ENCODE assay signal across 8 mouse cellular contexts in the genomic region with DNA sequence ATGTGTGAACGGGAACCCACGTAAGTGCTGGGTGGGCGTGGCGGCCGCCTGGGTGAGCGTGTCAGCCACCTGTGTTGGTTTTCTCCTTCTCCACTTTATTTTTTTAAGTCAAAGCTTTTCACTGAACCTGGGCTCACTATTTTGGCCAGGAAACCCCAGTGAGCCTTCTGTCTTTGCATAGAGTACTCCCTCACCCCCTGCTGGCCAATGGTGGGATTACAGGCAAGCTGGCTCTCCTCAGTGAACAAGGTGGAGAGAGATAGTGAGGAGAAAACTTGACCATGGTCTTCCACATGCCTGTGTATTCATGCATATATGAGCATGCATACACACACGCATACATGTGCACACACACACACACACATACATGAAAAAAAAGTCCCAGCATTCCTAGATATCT. TPM values are rescaled to one million over a fixed set of nuclear protein-coding genes. Genes with fewer than 3 reads are reported as not detected.
DNase-seq lines count a peak whose midpoint lies in the region; ATAC-seq lines count a peak whose summit lies in the region.

No protein-coding gene starts in this region.

- no peak overlapping the region for H3K27ac ChIP-seq in kidney, embryonic 15.5 days
- H3K27ac ChIP-seq in intestine, embryonic 15.5 days = no peak overlapping the region
- H3K27ac ChIP-seq in midbrain, embryonic 15.5 days = no peak overlapping the region

- H3K4me3 ChIP-seq in kidney, embryonic 15.5 days (replicated peaks) = no peak overlapping the region
- no peak overlapping the region for H3K4me3 ChIP-seq in intestine, embryonic 15.5 days (replicated peaks)
- no peak overlapping the region for H3K4me3 ChIP-seq in midbrain, embryonic 15.5 days

- no peak overlapping the region for H3K4me2 ChIP-seq in kidney, embryonic 15.5 days
- H3K4me2 ChIP-seq in intestine, embryonic 15.5 days (replicated peaks) = no peak overlapping the region
- no peak overlapping the region for H3K4me2 ChIP-seq in midbrain, embryonic 15.5 days

- no peak for ATAC-seq in kidney, embryonic 15.5 days (replicated peaks; ENCODE audit: low FRiP score)
- peak; percentile 63; the same call in 1 of the 2 replicates for ATAC-seq in intestine, embryonic 15.5 days
- ATAC-seq in midbrain, embryonic 15.5 days (replicated peaks) = 0 out of 2 replicates have a peak, but pooled peaks have one; percentile 40

- no peaks in the 10 kb centered on the region for H3K27me3 ChIP-seq in kidney, embryonic 15.5 days
- H3K27me3 ChIP-seq in intestine, embryonic 15.5 days (replicated peaks) = no peaks in the 10 kb centered on the region
- no peaks in the 10 kb centered on the region for H3K27me3 ChIP-seq in midbrain, embryonic 15.5 days (replicated peaks)

- H3K4me1 ChIP-seq in kidney, embryonic 15.5 days = 0 out of 2 replicates have a peak, but pooled peaks cover 3% of the 10 kb centered on the region
- no peaks in the 10 kb centered on the region for H3K4me1 ChIP-seq in intestine, embryonic 15.5 days (replicated peaks)
- H3K4me1 ChIP-seq in midbrain, embryonic 15.5 days = no peaks in the 10 kb centered on the region

- intact Hi-C loops in left cerebral cortex, postnatal 14 days (cut with DNase I) = loop anchor here (5.0 kb wide), 1 partner anchor 82 kb away; the partner anchor contains the start of gene Appl2

- no peaks in the 10 kb centered on the region for H3K36me3 ChIP-seq in kidney, embryonic 15.5 days
- H3K36me3 ChIP-seq in intestine, embryonic 15.5 days = no peaks in the 10 kb centered on the region
- H3K36me3 ChIP-seq in midbrain, embryonic 15.5 days (replicated peaks) = no peaks in the 10 kb centered on the region

- peaks cover 3% of the 10 kb centered on the region; the same call in 1 of the 2 replicates for H3K9me3 ChIP-seq in kidney, embryonic 15.5 days (replicated peaks)
- no peaks in the 10 kb centered on the region for H3K9me3 ChIP-seq in intestine, embryonic 15.5 days
- H3K9me3 ChIP-seq in midbrain, embryonic 15.5 days = no peaks in the 10 kb centered on the region

- H3K9ac ChIP-seq in kidney, embryonic 15.5 days = no peak overlapping the region
- H3K9ac ChIP-seq in intestine, embryonic 15.5 days = no peak overlapping the region
- no peak overlapping the region for H3K9ac ChIP-seq in midbrain, embryonic 15.5 days

- 32% methylated on average over 7 of the region's 7 CpGs for WGBS in kidney, embryonic 15.5 days
- 33% methylated on average over 7 of the region's 7 CpGs for WGBS in intestine, embryonic 15.5 days
- WGBS in midbrain, embryonic 15.5 days = 32% methylated on average over 7 of the region's 7 CpGs

- DNase-seq in kidney, adult 11 months = peak; percentile 45
- DNase-seq in cerebellum, postnatal 4 days (ENCODE audit: low spot score in 2 of 2) = peak; percentile 93
- peak; percentile 70 to 73 for DNase-seq in gastrocnemius, adult 8-10 months (ENCODE audit: low spot score in 2 of 2)
- DNase-seq in left cerebral cortex, postnatal 14 days (ENCODE audit: low spot score in 2 of 2) = peak; percentile 88 to 92
- peak; percentile 62 for DNase-seq in spleen, adult 12 weeks (ENCODE audit: low spot score)

RNA-seq across cellular contexts. Expression of gene 1500009L16Rik, which starts 6.8 kb away (rescaled TPM):
- 36.3 and 36.6 TPM in 2 replicates for polyA plus RNA-seq in kidney, embryonic 15.5 days (2015; fragmentation: Nextera tagmentation; extraction: Ambion mirVana)
- total RNA-seq in gastrocnemius, adult 8-10 months (2022) = under 1 TPM; 0.22 to 0.65 (median 0.38) TPM
- 19.0 and 21.6 TPM in 2 replicates for polyA plus RNA-seq in intestine, embryonic 15.5 days (2015; fragmentation: Nextera tagmentation; extraction: Ambion mirVana)
- total RNA-seq in left cerebral cortex, postnatal 14 days (2021) = 10 to 100 TPM; 25.7 to 31.4 TPM
- 79.6 and 83.2 TPM in 2 replicates for polyA plus RNA-seq in midbrain, embryonic 15.5 days (2015; fragmentation: Nextera tagmentation; extraction: Ambion mirVana)
